Mouse (Mus musculus) gastrocnemius, postnatal 25 days (tissue): ENCODE results near the gene Igsf9b. TPM values are rescaled to one million over a fixed set of nuclear protein-coding genes. Genes with fewer than 3 reads are reported as not detected.

Source experiments
- DNase-seq: peaks from one replicate; pipeline ENCODE4 v3.0.0; 2022
- total RNA-seq, 2 experiments: library from RNA; stranded (reverse); gene quantifications; 1 replicate in 1 of 2; 2 replicates in 1 of 2; pipeline ENCODE4 v1.2.3; 2021

The Igsf9b gene
- total RNA-seq, 2 experiments from 2014 or later: 2.0 to 5.8 TPM

DNA sequence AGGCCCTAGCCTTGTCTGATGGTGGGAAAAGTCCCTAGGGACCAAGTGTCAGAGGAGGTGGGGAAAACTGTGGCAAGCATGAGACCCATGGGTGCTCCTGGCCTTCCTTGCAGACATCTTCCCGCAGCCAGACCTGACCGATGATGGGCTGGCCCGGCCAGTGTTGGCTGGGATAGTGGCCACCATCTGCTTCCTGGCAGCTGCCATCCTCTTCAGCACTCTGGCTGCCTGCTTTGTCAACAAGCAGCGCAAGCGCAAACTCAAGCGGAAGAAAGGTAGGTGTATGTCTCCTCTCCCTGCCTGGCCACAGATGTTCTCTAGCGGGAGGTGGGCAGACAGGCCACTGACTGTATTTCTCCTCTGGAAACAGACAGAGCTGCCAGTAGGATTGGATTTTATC is 32.5 kb downstream of the Igsf9b start:
- DNase-seq: no peak

DNA sequence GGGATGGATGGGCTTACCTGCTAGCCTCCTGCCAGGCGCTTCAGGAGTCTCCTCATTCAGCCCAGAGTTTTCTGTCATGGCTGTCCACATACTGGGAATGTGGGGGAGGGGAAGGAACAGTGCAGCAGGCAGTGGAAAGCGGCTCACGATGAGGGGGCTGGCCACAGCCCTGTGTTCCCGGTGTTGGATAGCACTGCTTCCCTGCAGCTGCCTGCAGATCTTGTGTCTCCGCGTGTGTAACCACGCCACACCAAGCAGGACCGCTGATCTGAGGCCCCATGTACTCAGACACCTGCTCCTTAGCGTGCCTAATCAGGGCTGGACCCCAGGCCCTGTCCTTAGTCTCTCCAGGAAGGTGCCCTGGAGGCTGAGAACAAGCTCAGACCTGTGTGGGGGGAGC is 35.9 kb downstream of the Igsf9b start:
- no peak for DNase-seq

DNA sequence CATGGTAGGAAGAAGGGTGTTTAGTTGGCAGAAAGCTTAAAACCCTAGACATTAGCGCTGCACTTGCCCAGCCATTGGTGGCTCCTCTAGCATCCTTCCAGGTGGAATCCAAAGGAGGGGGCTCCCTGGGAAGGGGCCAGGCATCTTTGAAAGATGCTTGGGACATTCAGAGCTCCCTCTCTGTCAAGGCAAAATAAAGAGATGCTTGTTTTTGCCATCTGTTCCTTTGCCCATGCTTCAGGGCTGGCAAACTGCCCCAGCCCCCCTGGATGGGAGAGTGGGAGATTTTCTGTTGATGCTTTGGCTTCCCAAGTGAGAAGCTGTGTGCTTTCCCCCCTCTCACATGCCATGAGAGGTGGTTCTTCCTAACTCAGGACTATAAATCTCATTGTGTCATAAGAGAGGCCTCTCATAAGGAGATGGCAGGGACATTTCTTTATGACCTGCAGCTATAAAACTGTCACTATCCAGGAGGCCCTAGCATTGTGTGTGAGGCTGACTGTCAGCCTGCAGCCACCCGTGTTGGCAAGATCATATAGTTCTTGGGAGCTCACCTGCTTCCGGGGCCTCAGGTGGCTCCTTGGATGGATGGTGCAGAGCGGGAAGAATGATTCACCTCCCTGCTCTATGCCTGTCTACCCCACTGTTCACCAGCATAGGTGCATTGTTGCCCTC is 38.1 kb downstream of the Igsf9b start:
- no peak for DNase-seq

DNA sequence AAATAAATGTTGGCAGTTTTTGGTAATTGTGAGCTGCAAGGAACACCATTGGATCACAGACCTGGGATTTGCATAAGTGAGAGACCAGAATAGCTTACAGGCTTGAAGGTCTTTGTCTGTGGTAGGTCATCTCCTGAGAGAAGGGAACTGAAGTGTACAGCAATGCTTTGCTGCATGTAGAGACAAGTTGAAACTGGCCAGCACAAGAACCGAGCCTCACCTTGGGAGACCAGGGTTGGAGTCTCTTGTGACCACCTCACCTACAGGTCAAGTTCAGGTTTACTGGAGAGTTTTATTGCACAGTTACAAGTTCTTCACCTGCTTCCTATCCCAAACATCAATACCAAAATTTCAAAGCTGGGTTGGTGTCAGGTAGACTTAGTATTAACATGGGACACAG is 40.2 kb downstream of the Igsf9b start:
- DNase-seq: no peak

DNA sequence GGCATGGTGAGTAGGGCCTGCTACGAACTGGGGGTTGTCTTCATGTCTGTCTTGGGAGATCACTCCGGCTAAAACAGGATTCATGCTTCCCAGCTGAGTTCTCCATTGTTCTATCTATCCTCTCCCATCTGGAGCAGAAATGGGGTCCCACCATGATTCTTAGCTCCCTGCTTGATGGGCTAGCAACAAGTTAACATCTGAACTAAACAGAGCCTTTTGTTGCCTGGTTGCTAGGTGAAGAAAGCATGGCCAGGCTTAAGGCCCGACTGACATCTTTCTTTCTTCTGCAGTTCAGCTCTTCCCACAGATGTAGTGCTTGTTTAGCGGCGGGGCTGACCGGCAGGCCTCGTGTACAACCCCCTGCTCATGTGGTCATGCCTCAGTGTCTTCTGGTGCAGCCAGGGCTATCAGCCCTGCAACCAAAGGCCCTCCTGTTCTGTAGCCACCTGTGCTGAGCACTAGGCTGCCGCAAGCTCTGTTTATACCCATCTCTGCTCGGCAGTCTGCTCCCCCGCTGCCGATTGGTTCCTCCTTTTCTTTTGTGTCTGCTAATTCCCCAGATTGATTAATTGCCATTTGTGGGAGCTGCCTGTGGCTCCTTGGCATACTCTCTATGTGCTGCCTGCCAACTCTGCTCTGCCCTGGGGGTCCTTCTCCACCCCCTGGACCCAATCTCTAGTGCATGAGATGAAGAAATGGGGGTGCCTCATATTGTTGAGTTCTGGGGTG is 47.7 kb downstream of the Igsf9b start:
- no peak for DNase-seq

DNA sequence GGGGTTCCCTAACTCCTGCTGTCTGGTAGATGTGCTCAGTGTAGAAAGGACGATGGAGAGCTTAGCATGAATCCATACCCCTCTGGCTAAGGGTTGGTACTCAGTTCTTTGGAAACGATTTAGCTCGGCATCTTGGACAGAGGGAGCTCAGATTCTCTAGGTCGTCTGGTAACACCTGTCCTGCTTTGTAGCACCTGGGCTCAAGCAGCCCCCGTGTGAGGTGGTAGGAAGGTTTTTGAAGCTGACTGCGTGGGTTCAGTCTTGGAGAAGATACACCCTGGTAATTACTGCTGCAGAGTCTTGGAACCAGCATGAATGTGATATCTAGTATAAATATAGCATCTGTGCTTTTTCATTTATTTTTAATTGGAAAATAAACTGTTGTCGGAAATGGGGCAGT is 54.1 kb downstream of the Igsf9b start:
- DNase-seq: no peak

DNA sequence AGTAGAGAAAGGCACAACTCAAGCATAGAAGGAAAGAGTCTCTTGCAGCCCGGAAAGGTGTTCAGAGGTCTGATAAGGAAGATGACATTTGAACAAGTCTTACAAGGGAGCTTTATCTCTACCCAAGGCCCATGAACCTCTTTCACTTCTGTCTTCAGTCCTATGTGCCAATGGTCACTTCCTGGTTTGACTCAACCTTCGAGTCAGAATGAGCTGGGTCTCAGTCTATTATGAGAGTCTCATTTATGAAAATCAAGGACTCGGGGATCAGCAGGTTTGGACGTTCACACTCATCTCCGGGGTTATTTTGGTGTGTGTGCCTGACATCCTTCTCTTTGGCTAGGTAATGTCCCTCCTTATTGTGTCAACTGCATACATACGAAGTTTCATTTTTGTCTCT is 58.9 kb downstream of the Igsf9b start:
- DNase-seq: no peak

DNA sequence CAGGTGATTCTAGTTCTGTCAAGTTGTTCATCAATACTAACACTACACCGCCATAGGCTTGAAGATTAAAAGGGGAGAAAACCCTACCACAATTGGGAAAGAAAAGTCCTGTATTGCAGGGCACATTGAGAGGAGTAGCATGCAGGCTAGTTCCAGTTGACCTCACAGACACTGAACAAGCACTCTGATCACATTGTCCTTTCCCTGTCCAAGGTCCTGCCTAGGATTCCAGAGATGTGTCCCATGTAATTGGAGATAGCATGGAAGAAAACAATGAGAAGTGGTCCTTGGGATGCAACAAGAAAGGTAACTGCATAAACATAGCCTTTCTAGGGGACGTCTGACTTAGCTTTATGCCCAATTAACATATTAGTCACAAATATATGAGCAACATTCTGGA is 68.2 kb downstream of the Igsf9b start:
- no peak for DNase-seq

DNA sequence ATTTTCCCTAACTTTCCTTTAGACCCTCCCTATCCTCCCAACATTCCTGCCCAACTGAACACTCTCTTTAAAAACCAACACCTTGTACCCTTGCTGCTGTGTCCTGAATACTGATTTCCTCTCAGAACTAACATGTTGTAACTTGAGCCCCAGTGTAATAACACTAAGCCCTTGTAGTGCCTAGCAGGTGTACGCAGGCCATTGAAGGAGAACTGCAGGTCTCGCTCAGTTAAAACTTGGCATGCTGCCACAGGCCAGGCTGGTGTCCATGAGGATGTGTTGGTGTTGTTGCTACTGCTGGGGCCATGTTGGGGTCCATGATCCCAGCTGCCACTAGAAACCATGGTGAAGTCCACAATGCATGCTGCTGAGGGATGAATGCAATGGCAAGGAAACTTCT is 70.1 kb downstream of the Igsf9b start:
- no peak for DNase-seq

DNA sequence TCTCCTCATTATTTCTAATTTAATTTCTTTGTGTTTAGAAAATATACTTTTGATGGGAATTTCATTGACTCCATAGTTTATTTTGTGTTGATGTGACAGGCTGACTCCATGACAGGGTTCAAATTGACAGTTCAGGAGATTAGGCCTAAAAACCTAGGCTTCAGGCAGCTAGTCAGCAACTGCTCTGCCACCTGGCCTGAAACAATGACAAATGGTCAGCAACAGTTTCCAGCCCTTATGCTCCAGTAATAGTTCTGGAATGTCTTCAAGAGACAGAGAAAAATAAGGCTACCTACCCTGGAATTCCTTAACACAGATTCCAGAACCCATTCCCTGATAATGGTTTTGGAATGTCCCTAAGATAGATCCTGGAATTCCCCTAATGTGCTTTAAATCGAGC is 76.7 kb downstream of the Igsf9b start:
- DNase-seq: no peak

DNA sequence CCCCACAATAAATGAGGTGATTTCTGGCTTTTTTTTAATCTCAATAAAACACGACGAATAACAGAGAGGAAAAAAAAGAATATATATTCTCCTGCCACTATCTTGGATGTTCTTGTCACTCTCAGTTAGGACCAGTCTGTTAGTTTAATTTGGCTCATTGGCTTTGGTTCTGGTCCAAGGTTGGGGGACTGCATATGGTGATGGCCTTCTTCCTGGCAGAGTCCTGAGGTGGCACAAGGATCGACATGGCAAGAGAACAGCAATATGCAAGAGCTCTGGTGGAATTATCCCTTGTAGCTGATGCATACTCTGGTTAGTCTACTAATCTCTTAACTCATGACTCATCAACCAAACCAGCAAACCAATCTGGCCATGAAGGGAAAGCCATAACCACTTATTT is 87.9 kb downstream of the Igsf9b start:
- DNase-seq: no peak

DNA sequence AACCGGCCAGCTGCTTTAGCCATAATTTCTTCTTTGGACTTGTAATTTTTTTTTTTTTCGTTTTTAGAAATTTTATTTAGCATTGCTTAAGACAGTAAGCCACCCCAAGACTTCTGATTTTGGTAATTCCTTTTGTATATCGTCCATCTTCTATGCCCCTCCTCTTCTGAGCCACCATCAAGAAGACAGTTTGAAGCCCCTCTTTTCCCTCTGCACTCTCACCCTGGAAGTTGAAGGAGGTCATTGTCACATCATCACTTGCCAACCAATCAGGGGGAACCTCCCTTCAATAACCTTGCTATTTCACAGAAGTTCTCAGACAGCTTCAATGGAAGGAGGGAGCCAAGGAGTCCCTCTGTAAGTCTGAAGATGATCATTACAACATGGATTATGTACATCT is 97.5 kb downstream of the Igsf9b start, which contains the start of gene Spata19:
Gene Spata19 (plus strand): TSS at position 301 of the 400 bp plus-strand sequence.
- no peak for DNase-seq

DNA sequence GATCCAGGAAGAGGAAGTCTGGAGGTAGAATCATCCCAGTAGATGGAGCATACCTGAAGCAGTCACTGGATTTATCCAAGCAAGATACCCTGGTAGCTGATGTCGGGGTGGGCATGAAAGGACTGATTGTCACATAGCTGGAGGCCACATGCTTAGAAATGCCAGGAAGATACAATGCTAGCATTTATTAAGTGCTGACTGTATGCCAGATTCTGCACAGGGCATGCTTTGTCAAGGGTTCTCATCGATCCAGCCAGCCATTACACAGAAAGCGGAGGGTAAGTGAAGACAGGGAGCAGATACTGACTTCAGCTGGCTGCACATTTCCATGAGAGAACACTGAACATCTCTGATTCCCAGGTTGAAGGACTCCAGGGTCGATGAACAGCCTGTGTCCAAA is 102.2 kb downstream of the Igsf9b start:
- no peak for DNase-seq

Other genes with a start within 250 kb of the Igsf9b start
- gene Jam3, start 143.8 kb upstream of the Igsf9b start, total RNA-seq: 1 to 10 TPM; 8.5 to 8.6 TPM
- not detected for gene Spata19, start 97.6 kb downstream of the Igsf9b start, total RNA-seq